Mouse (Mus musculus) gastrocnemius, adult 18-20 months (tissue): ENCODE data around the gene Mboat7. TPM values are rescaled to one million over a fixed set of nuclear protein-coding genes. Genes with fewer than 3 reads are reported as not detected.
"Not testable (repeated sequence)": the region's sequence is repeated elsewhere in the genome, so short reads cannot be mapped to it uniquely, and the experiment has no call there.

ENCODE experiments used
- DNase-seq: peaks from one replicate; pipeline ENCODE4 v3.0.0; 2021; ENCODE audit warnings: low spot score
- long read RNA-seq, 2 experiments: library from polyadenylated mRNA; stranded (forward); transcript quantifications; one replicate each; pipeline ENCODE4 v2.0.0; 2021
- total RNA-seq, 2 experiments: library from RNA; stranded (reverse); gene quantifications; 2 replicates each; pipeline ENCODE4 v1.2.3; 2021

Mboat7 gene
- total RNA-seq = 1 to 10 TPM; 7.6 to 8.1 TPM
- long read RNA-seq, experiment 1, transcript Mboat7-201 (8 exons, 2,878 nt) = major isoform, 12 of 16 reads
- long read RNA-seq, experiment 1, partial matches to known transcripts = 1 of 16 reads
- long read RNA-seq, experiment 1, other reads (novel, unspliced or antisense) = 3 of 16 reads
- long read RNA-seq, experiment 2, partial matches to known transcripts = 0 of 5 reads
- long read RNA-seq, experiment 2, other reads (novel, unspliced or antisense) = 1 of 5 reads

- peak; percentile 96 for DNase-seq
Measured at GRCm38 (mm10) chr7:3692987-3693808, at the start of gene Mboat7. Gene Mboat7, minus strand, starts transcription at chr7:3693523.

- DNase-seq = not testable (repeated sequence)
Measured at GRCm38 (mm10) chr7:3732675-3733074, 39.4 kb upstream of the Mboat7 start.

- not testable (repeated sequence) for DNase-seq
Measured at GRCm38 (mm10) chr7:3725459-3725858, 32.1 kb upstream of the Mboat7 start.

- DNase-seq = not testable (repeated sequence)
Measured at GRCm38 (mm10) chr7:3720268-3720667, 26.9 kb upstream of the Mboat7 start, which contains the start of gene Pirb. Gene Pirb, minus strand, starts transcription at chr7:3720391.

GRCm38 (mm10) chr7:3715249-3715648 is 21.9 kb upstream of the Mboat7 start:
- no peak for DNase-seq

- no peak for DNase-seq
Measured at GRCm38 (mm10) chr7:3712264-3712942, 19.1 kb upstream of the Mboat7 start.

GRCm38 (mm10) chr7:3709000-3709399 is 15.7 kb upstream of the Mboat7 start:
- no peak for DNase-seq

GRCm38 (mm10) chr7:3708447-3708980 is 15.2 kb upstream of the Mboat7 start:
- DNase-seq = not testable (repeated sequence)

- no peak for DNase-seq
Measured at GRCm38 (mm10) chr7:3707568-3708413, 14.5 kb upstream of the Mboat7 start.

- no peak for DNase-seq
Measured at GRCm38 (mm10) chr7:3707027-3707426, 13.7 kb upstream of the Mboat7 start.

- no peak for DNase-seq
Measured at GRCm38 (mm10) chr7:3706343-3706934, 13.1 kb upstream of the Mboat7 start.

GRCm38 (mm10) chr7:3705911-3706310 is 12.6 kb upstream of the Mboat7 start:
- DNase-seq = no peak

GRCm38 (mm10) chr7:3705461-3705860 is 12.1 kb upstream of the Mboat7 start:
- not testable (repeated sequence) for DNase-seq

GRCm38 (mm10) chr7:3704475-3704874 is 11.2 kb upstream of the Mboat7 start:
- no peak for DNase-seq

- peak; percentile 98 for DNase-seq
Measured at GRCm38 (mm10) chr7:3703879-3704441, 10.6 kb upstream of the Mboat7 start, which contains the start of gene Rps9. Gene Rps9, plus strand, starts transcription at chr7:3703993.

GRCm38 (mm10) chr7:3703148-3703878 is 10.0 kb upstream of the Mboat7 start:
- no peak for DNase-seq

- no peak for DNase-seq
Measured at GRCm38 (mm10) chr7:3698471-3698870, 5.1 kb upstream of the Mboat7 start.

GRCm38 (mm10) chr7:3694949-3695305 is 1.6 kb upstream of the Mboat7 start:
- peak; percentile 15 for DNase-seq
